Mouse (Mus musculus) spleen, adult 2 months (tissue): ENCODE measurements around the gene Pgam1. TPM values are rescaled to one million over a fixed set of nuclear protein-coding genes. Genes with fewer than 3 reads are reported as not detected.
"Not testable (repeated sequence)": the region's sequence is repeated elsewhere in the genome, so short reads cannot be mapped to it uniquely, and the experiment has no call there.

Experiments
- DNase-seq, 2 experiments: peaks; one replicate each; pipeline versions ENCODE4 v3.0.0 to v3.0.0-alpha.2; 2012 to 2021; ENCODE audit warnings: low spot score in 2 of 2, low read depth in 1 of 2
- H3K27ac ChIP-seq: fragments of 200-500 bp; 2 replicates; pipeline ENCODE4 v1.5.1; 2012; ENCODE audit warnings: low read length, inconsistent platforms; ENCODE audit not compliant: insufficient read depth
- H3K27me3 ChIP-seq: fragments of 200-500 bp; 2 replicates; pipeline ENCODE4 v1.6.1; 2012; ENCODE audit warnings: mild to moderate bottlenecking, moderate library complexity, low read length, inconsistent platforms; ENCODE audit not compliant: control insufficient read depth, insufficient read depth
- H3K36me3 ChIP-seq: fragments of 200-500 bp; 2 replicates; pipeline ENCODE4 v1.6.1; 2012; ENCODE audit warnings: mild to moderate bottlenecking, low read length, inconsistent platforms; ENCODE audit not compliant: control insufficient read depth, insufficient read depth
- H3K4me1 ChIP-seq: fragments of 200-500 bp; 2 replicates; pipeline ENCODE4 v1.6.1; 2011; ENCODE audit warnings: inconsistent platforms; ENCODE audit not compliant: control insufficient read depth, insufficient read depth, insufficient read length
- H3K4me3 ChIP-seq: fragments of 200-500 bp; 2 replicates; pipeline ENCODE4 v1.5.1; 2011; ENCODE audit warnings: mild to moderate bottlenecking, inconsistent platforms; ENCODE audit not compliant: insufficient read depth, insufficient read length; ENCODE audit errors: extremely low read depth
- CTCF ChIP-seq: fragments of 200-500 bp; IDR thresholded peaks from 2 replicates; pipeline ENCODE4 v1.5.1; 2011; ENCODE audit warnings: mild to moderate bottlenecking, inconsistent platforms; ENCODE audit not compliant: insufficient read depth, insufficient read length, insufficient replicate concordance; ENCODE audit errors: extremely low read depth
- POLR2A ChIP-seq: fragments of 200-500 bp; IDR thresholded peaks from 2 replicates; pipeline ENCODE4 v1.6.1; 2011; ENCODE audit warnings: low read depth, low read length, inconsistent platforms
- WGBS: fragments of 180-500 bp; shearing (Covaris S2); methylation state at CpG from one replicate; pipeline ENCODE4 v1.1.7; 2018; 5-methylcytosine and 5-hydroxymethylcytosine counted together
- polyA plus RNA-seq: library from polyadenylated mRNA; depleted of rRNA; stranded (reverse); fragments of >200 nt; gene quantifications from 2 replicates; pipeline ENCODE4 v1.2.3, GENCODE M21; 2012

Gene Pgam1
- polyA plus RNA-seq, 1 experiment, result 62.8 TPM

GRCm38 (mm10) chr19:41912121-41913080, 678 bp downstream of the Pgam1 start:
- 1% methylated on average over 53 of the region's 53 CpGs for WGBS
- H3K27ac ChIP-seq, result peak overlapping the region; percentile 74
- no peaks in the 10 kb centered on the region for H3K27me3 ChIP-seq
- TF ChIP-seq CTCF, result no peak
- no peak for TF ChIP-seq POLR2A
- H3K4me3 ChIP-seq, result peak overlapping the region; percentile 70
- peaks cover 11% of the 10 kb centered on the region for H3K36me3 ChIP-seq
- H3K4me1 ChIP-seq, result peaks cover 2% of the 10 kb centered on the region; the same call in 1 of the 2 replicates
- peak in 1 of 2 experiments; percentile 42 for DNase-seq

- Histone ChIP-seq H3K4me3 (no peak overlapping the region), H3K4me1 (peaks cover 2% of the 10 kb centered on the region; the same call in 1 of the 2 replicates), H3K27ac (no peak overlapping the region; the same call in 1 of the 2 replicates), H3K36me3 (peaks cover 14% of the 10 kb centered on the region), H3K27me3 (no peaks in the 10 kb centered on the region)
- DNase-seq, result no peak
- TF ChIP-seq POLR2A (no peak), CTCF (no peak)
- 56% methylated on average over 6 of the region's 6 CpGs for WGBS
Measured at GRCm38 (mm10) chr19:41913774-41914591, 2.3 kb downstream of the Pgam1 start.

GRCm38 (mm10) chr19:41914592-41914882, 2.8 kb downstream of the Pgam1 start:
- not testable (repeated sequence) for H3K27ac ChIP-seq, H3K4me1 ChIP-seq, DNase-seq, H3K27me3 ChIP-seq, H3K4me3 ChIP-seq
- H3K36me3 ChIP-seq, result peaks cover 15% of the 10 kb centered on the region

GRCm38 (mm10) chr19:41915294-41915693, 3.6 kb downstream of the Pgam1 start:
- TF ChIP-seq POLR2A (no peak), CTCF (no peak)
- Histone ChIP-seq H3K4me1 (peaks cover 2% of the 10 kb centered on the region; the same call in 1 of the 2 replicates), H3K27ac (no peak overlapping the region), H3K4me3 (no peak overlapping the region), H3K27me3 (no peaks in the 10 kb centered on the region), H3K36me3 (peaks cover 15% of the 10 kb centered on the region)
- 86% methylated on average over 3 of the region's 3 CpGs for WGBS
- DNase-seq, result no peak

- Histone ChIP-seq H3K36me3 (peaks cover 15% of the 10 kb centered on the region), H3K27ac (no peak overlapping the region), H3K4me3 (no peak overlapping the region), H3K4me1 (peaks cover 2% of the 10 kb centered on the region; the same call in 1 of the 2 replicates), H3K27me3 (no peaks in the 10 kb centered on the region)
- no peak for TF ChIP-seq CTCF
- no peak for TF ChIP-seq POLR2A
- DNase-seq, result no peak
- 69% methylated on average over 4 of the region's 4 CpGs for WGBS
Measured at GRCm38 (mm10) chr19:41916853-41917252, 5.1 kb downstream of the Pgam1 start.

- H3K27me3 ChIP-seq, result no peaks in the 10 kb centered on the region
- H3K4me3 ChIP-seq, result no peak overlapping the region
- H3K4me1 ChIP-seq, result no peaks in the 10 kb centered on the region
- DNase-seq, result no peak
- WGBS, result 85% methylated on average over 4 of the region's 4 CpGs
- TF ChIP-seq POLR2A (no peak), CTCF (no peak)
- peaks cover 21% of the 10 kb centered on the region for H3K36me3 ChIP-seq
- H3K27ac ChIP-seq, result no peak overlapping the region
Measured at GRCm38 (mm10) chr19:41919471-41919870, 7.7 kb downstream of the Pgam1 start.

- Histone ChIP-seq H3K36me3 (peaks cover 23% of the 10 kb centered on the region), H3K27me3 (no peaks in the 10 kb centered on the region), H3K27ac (no peak overlapping the region), H3K4me3 (no peak overlapping the region), H3K4me1 (no peaks in the 10 kb centered on the region)
- 91% methylated on average over 5 of the region's 5 CpGs for WGBS
- DNase-seq, result no peak
- no peak for TF ChIP-seq POLR2A
- no peak for TF ChIP-seq CTCF
Measured at GRCm38 (mm10) chr19:41920412-41921067, 8.8 kb downstream of the Pgam1 start.
